Mouse (Mus musculus): ENCODE results near the gene Prkcq.

DNA sequence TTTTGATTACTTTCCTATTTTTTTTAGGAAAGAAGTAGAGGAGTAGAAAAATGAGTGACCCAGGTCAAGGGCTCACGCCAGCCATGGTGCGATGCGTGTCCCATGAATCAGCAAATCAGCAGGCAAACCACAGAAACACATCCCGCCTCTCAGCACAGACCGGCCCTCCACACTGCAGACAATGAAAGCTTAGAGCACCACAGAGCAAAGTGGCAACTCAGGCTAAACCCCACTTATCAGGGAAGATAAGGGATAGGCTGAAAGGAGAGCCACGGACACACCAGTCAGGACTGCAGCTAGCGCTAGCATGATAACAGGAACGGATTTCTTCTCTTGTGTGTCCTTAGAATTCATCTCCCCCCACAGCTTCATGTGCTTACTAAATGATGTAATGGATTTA, 164.4 kb downstream of the Prkcq start:
- TF ChIP-seq POLR2A (IDR thresholded peaks at IDR 0.05; ENCODE audit: control insufficient read depth, low read depth, low read length), result no peak
- TF ChIP-seq CTCF (IDR thresholded peaks at IDR 0.05; ENCODE audit: control insufficient read depth, insufficient read depth, insufficient replicate concordance, low read depth, low read length), result no peak
